Mouse (Mus musculus) heart, postnatal 25 days (tissue): ENCODE results near the gene Themis2. TPM values are rescaled to one million over a fixed set of nuclear protein-coding genes. Genes with fewer than 3 reads are reported as not detected.
"Not testable (repeated sequence)": the region's sequence is repeated elsewhere in the genome, so short reads cannot be mapped to it uniquely, and the experiment has no call there.

Experiments
- DNase-seq: peaks from one replicate; pipeline ENCODE4 v3.0.0; 2022; ENCODE audit warnings: low spot score
- intact Hi-C: fragments of 180-260 bp; cut with DNase I; formaldehyde crosslinking; loops from one replicate; pipeline ENCODE4 v1.15.1; 2025
- total RNA-seq, 2 experiments: library from RNA; stranded (reverse); gene quantifications; 2 replicates each; pipeline ENCODE4 v1.2.3; 2021

Gene Themis2
- total RNA-seq, 2 experiments from 2014 or later, result 1.9 to 2.0 TPM

- intact Hi-C loops, result no loop called here
- DNase-seq, result no peak
Measured at GRCm38 (mm10) chr4:132762602-132763001, 33.6 kb downstream of the Themis2 start.

GRCm38 (mm10) chr4:132760296-132760695 is 35.9 kb downstream of the Themis2 start:
- intact Hi-C loops, result no loop called here
- DNase-seq, result no peak

GRCm38 (mm10) chr4:132757633-132758351 is 38.4 kb downstream of the Themis2 start:
- DNase-seq, result no peak
- intact Hi-C loops, result no loop called here

GRCm38 (mm10) chr4:132756974-132757373 is 39.2 kb downstream of the Themis2 start, which contains the start of gene Smpdl3b:
Gene Smpdl3b (minus strand): TSS chr4:132757252.
- intact Hi-C loops, result no loop called here
- DNase-seq, result peak; percentile 70

GRCm38 (mm10) chr4:132752992-132753391 is 43.2 kb downstream of the Themis2 start:
- DNase-seq, result no peak
- intact Hi-C loops, result no loop called here

GRCm38 (mm10) chr4:132749258-132749982 is 46.8 kb downstream of the Themis2 start:
- intact Hi-C loops, result no loop called here
- DNase-seq, result no peak

- intact Hi-C loops, result no loop called here
- no peak for DNase-seq
Measured at GRCm38 (mm10) chr4:132748778-132749177, 47.4 kb downstream of the Themis2 start.

GRCm38 (mm10) chr4:132747664-132748259 is 48.4 kb downstream of the Themis2 start:
- intact Hi-C loops, result no loop called here
- peak; percentile 55 for DNase-seq

- intact Hi-C loops, result no loop called here
- DNase-seq, result no peak
Measured at GRCm38 (mm10) chr4:132746911-132747517, 49.2 kb downstream of the Themis2 start.

- DNase-seq, result no peak
- intact Hi-C loops, result no loop called here
Measured at GRCm38 (mm10) chr4:132743992-132744911, 51.9 kb downstream of the Themis2 start.

GRCm38 (mm10) chr4:132741491-132741890 is 54.7 kb downstream of the Themis2 start:
- no peak for DNase-seq

GRCm38 (mm10) chr4:132737154-132737553 is 59.0 kb downstream of the Themis2 start:
- intact Hi-C loops, DNase-seq: not testable (repeated sequence)

More at GRCm38 (mm10) chr4:132741491-132741890, 54.7 kb downstream of the Themis2 start:
- intact Hi-C loops, result no loop called here

GRCm38 (mm10) chr4:132735894-132736293 is 60.3 kb downstream of the Themis2 start:
- intact Hi-C loops, result no loop called here
- no peak for DNase-seq

- no peak for DNase-seq
- intact Hi-C loops, result no loop called here
Measured at GRCm38 (mm10) chr4:132735389-132735788, 60.8 kb downstream of the Themis2 start.

GRCm38 (mm10) chr4:132734766-132735165 is 61.4 kb downstream of the Themis2 start:
- no peak for DNase-seq
- intact Hi-C loops, result no loop called here

GRCm38 (mm10) chr4:132733071-132733770 is 63.0 kb downstream of the Themis2 start:
- DNase-seq, result no peak
- intact Hi-C loops, result no loop called here

- DNase-seq, result peak; percentile 77
- intact Hi-C loops, result no loop called here
Measured at GRCm38 (mm10) chr4:132732148-132732684, 64.0 kb downstream of the Themis2 start, which contains the start of gene Xkr8. Gene Xkr8 (minus strand): TSS chr4:132732546.
